Mouse (Mus musculus) forebrain, postnatal 0 days (tissue): ENCODE results near the gene Spag17. TPM values are rescaled to one million over a fixed set of nuclear protein-coding genes. Genes with fewer than 3 reads are reported as not detected.
A peak's percentile ranks its signal among the peaks of the same experiment; 100 is the strongest.

ENCODE experiments used
- ATAC-seq: fragments of 200-750 bp; cut with Nextera tagmentation; 2 replicates; pipeline ENCODE4 v1.8.0; 2017; ENCODE audit warnings: mild to moderate bottlenecking, moderate library complexity
- DNase-seq: peaks from one replicate; pipeline ENCODE4 v3.0.0-alpha.2; 2015
- H3K27ac ChIP-seq: fragments of 300-500 bp; sonication (generic); 2 replicates; pipeline ENCODE4 v1.5.1; 2014; ENCODE audit warnings: low read depth, mild to moderate bottlenecking, antibody characterized with exemption, low read length, moderate library complexity, mixed read lengths
- H3K27me3 ChIP-seq: fragments of 300-500 bp; sonication (generic); 2 replicates; pipeline ENCODE4 v1.6.1; 2014; ENCODE audit warnings: mild to moderate bottlenecking, low read length, mixed read lengths; ENCODE audit not compliant: insufficient read depth
- H3K36me3 ChIP-seq: fragments of 300-500 bp; sonication (generic); 2 replicates; pipeline ENCODE4 v1.6.1; 2014; ENCODE audit warnings: mild to moderate bottlenecking, moderate library complexity; ENCODE audit not compliant: insufficient read depth
- H3K4me1 ChIP-seq: fragments of 300-500 bp; sonication (generic); 2 replicates; pipeline ENCODE4 v1.6.1; 2014; ENCODE audit warnings: antibody characterized with exemption; ENCODE audit not compliant: insufficient read depth
- H3K4me2 ChIP-seq: fragments of 300-500 bp; sonication (generic); 2 replicates; pipeline ENCODE4 v1.6.1; 2014; ENCODE audit warnings: low read depth, mild to moderate bottlenecking, moderate library complexity
- H3K4me3 ChIP-seq: fragments of 300-500 bp; sonication (generic); 2 replicates; pipeline ENCODE4 v1.5.1; 2014; ENCODE audit warnings: low read depth, low read length, mixed read lengths
- H3K9ac ChIP-seq: fragments of 300-500 bp; sonication (generic); 2 replicates; pipeline ENCODE4 v1.6.1; 2014; ENCODE audit warnings: mild to moderate bottlenecking
- H3K9me3 ChIP-seq: fragments of 300-500 bp; sonication (generic); 2 replicates; pipeline ENCODE4 v1.6.1; 2016; ENCODE audit warnings: low read length
- CTCF ChIP-seq: sonication (generic); IDR thresholded peaks from 2 replicates; pipeline ENCODE4 v1.5.1; 2016; ENCODE audit warnings: antibody characterized with exemption, control low read depth, low read depth
- WGBS: fragments of 180-500 bp; shearing (Covaris S2); extraction: QIAGEN DNeasy Blood & Tissue Kit; methylation state at CpG from one replicate; pipeline ENCODE4 v1.1.7; 2014; 5-methylcytosine and 5-hydroxymethylcytosine counted together
- polyA plus RNA-seq: library from polyadenylated mRNA; unstranded; fragments of >200 nt; fragmentation: Nextera tagmentation; extraction: Ambion mirVana; gene quantifications from 2 replicates; pipeline ENCODE4 v1.2.1, GENCODE M21; 2015
- total RNA-seq: library from RNA; depleted of rRNA; stranded (reverse); fragments of >200 nt; gene quantifications from 2 replicates; pipeline ENCODE4 v1.2.3, GENCODE M21; 2014

Spag17 gene
- total and polyA plus RNA-seq, 2 experiments from 2014 or later: 0.62 to 1.7 TPM

GRCm38 (mm10) chr3:99936159-99936558 lies 51.0 kb downstream of the Spag17 start:
- Histone ChIP-seq H3K27me3 (no peaks in the 10 kb centered on the region), H3K4me2 (no peak overlapping the region), H3K36me3 (no peaks in the 10 kb centered on the region), H3K9ac (no peak overlapping the region), H3K27ac (no peak overlapping the region), H3K4me3 (no peak overlapping the region), H3K9me3 (no peaks in the 10 kb centered on the region), H3K4me1 (no peaks in the 10 kb centered on the region)
- no peak for ATAC-seq
- no peak for DNase-seq
- WGBS: 24% methylated on average over 1 of the region's 1 CpGs
- TF ChIP-seq CTCF: peak; percentile 58

GRCm38 (mm10) chr3:99938611-99939286 lies 53.5 kb downstream of the Spag17 start:
- no peaks in the 10 kb centered on the region for H3K4me1 ChIP-seq
- no peaks in the 10 kb centered on the region for H3K9me3 ChIP-seq
- peak; percentile 79 for TF ChIP-seq CTCF
- no peak overlapping the region for H3K27ac ChIP-seq
- ATAC-seq (peak; percentile 87), DNase-seq (peak; percentile 88)
- no peak overlapping the region for H3K4me3 ChIP-seq
- WGBS: 37% methylated on average over 8 of the region's 8 CpGs
- no peaks in the 10 kb centered on the region for H3K27me3 ChIP-seq
- no peaks in the 10 kb centered on the region for H3K36me3 ChIP-seq
- H3K9ac ChIP-seq: no peak overlapping the region
- no peak overlapping the region for H3K4me2 ChIP-seq

GRCm38 (mm10) chr3:99945171-99945570 lies 60.0 kb downstream of the Spag17 start:
- Histone ChIP-seq H3K36me3 (no peaks in the 10 kb centered on the region), H3K9me3 (no peaks in the 10 kb centered on the region), H3K4me2 (no peak overlapping the region), H3K27ac (no peak overlapping the region), H3K27me3 (no peaks in the 10 kb centered on the region), H3K9ac (no peak overlapping the region), H3K4me1 (no peaks in the 10 kb centered on the region), H3K4me3 (no peak overlapping the region)
- no peak for DNase-seq
- ATAC-seq: no peak
- no peak for TF ChIP-seq CTCF
- WGBS: 46% methylated on average over 2 of the region's 2 CpGs

GRCm38 (mm10) chr3:99954039-99954602 lies 68.9 kb downstream of the Spag17 start:
- H3K4me3 ChIP-seq: no peak overlapping the region
- no peak overlapping the region for H3K9ac ChIP-seq
- H3K27ac ChIP-seq: no peak overlapping the region
- TF ChIP-seq CTCF: no peak
- ATAC-seq (no peak), DNase-seq (no peak)
- H3K9me3 ChIP-seq: no peaks in the 10 kb centered on the region
- H3K4me2 ChIP-seq: no peak overlapping the region
- no peaks in the 10 kb centered on the region for H3K4me1 ChIP-seq
- no peaks in the 10 kb centered on the region for H3K36me3 ChIP-seq
- WGBS: 83% methylated on average over 9 of the region's 9 CpGs
- H3K27me3 ChIP-seq: no peaks in the 10 kb centered on the region

- Histone ChIP-seq H3K4me2 (no peak overlapping the region), H3K4me1 (no peaks in the 10 kb centered on the region), H3K27me3 (no peaks in the 10 kb centered on the region), H3K9ac (no peak overlapping the region), H3K27ac (no peak overlapping the region), H3K9me3 (no peaks in the 10 kb centered on the region), H3K4me3 (no peak overlapping the region), H3K36me3 (no peaks in the 10 kb centered on the region)
- no peak for TF ChIP-seq CTCF
- no peak for ATAC-seq
- no peak for DNase-seq
Measured at GRCm38 (mm10) chr3:99956517-99956916, 71.3 kb downstream of the Spag17 start.

- no peak overlapping the region for H3K4me2 ChIP-seq
Measured at GRCm38 (mm10) chr3:99959805-99960485, 74.7 kb downstream of the Spag17 start.

GRCm38 (mm10) chr3:99964345-99964744 lies 79.1 kb downstream of the Spag17 start:
- Histone ChIP-seq H3K27me3 (no peaks in the 10 kb centered on the region), H3K4me1 (no peaks in the 10 kb centered on the region), H3K36me3 (no peaks in the 10 kb centered on the region), H3K9me3 (no peaks in the 10 kb centered on the region), H3K9ac (no peak overlapping the region), H3K27ac (no peak overlapping the region), H3K4me3 (no peak overlapping the region), H3K4me2 (no peak overlapping the region)
- ATAC-seq (no peak), DNase-seq (no peak)
- no peak for TF ChIP-seq CTCF
- 75% methylated on average over 6 of the region's 6 CpGs for WGBS

More at GRCm38 (mm10) chr3:99959805-99960485, 74.7 kb downstream of the Spag17 start:
- ATAC-seq (no peak), DNase-seq (no peak)
- Histone ChIP-seq H3K4me1 (no peaks in the 10 kb centered on the region), H3K27ac (no peak overlapping the region), H3K4me3 (no peak overlapping the region), H3K9ac (no peak overlapping the region), H3K27me3 (no peaks in the 10 kb centered on the region), H3K36me3 (no peaks in the 10 kb centered on the region), H3K9me3 (no peaks in the 10 kb centered on the region)
- no peak for TF ChIP-seq CTCF
- WGBS: 50% methylated on average over 7 of the region's 7 CpGs
